Mouse (Mus musculus): ENCODE measurements around the gene Prf1.

DNA sequence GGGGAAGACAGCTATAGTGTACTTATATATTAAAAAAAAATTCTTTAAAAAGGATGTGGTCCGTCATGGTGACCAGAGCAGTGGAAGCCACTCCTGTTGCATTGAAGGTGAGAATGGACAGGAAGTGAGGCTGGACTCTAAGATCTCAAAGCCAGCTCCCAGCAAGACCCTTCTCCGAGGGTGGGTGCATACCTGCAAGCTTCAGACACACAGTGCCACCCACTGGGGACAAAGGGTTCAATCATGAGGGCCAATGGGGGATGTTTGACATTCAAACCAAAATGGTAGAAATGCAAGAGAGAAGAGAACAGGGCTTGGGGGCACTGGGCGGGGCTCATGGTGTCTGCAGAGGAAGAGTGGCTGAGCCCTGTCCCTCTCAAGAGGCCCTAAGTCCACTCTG lies 20.9 kb downstream of the Prf1 start:
- TF ChIP-seq CTCF (IDR thresholded peaks at IDR 0.05; ENCODE audit: low read depth) (peak; percentile 28; the same call in 1 of the 2 replicates), EP300 (IDR thresholded peaks at IDR 0.05; ENCODE audit: low read depth) (no peak)

Data from heart, postnatal 0 days (tissue).